Mouse (Mus musculus) bone marrow macrophage, adult 2 months (primary cell): ENCODE measurements around the gene Strbp. TPM values are rescaled to one million over a fixed set of nuclear protein-coding genes. Genes with fewer than 3 reads are reported as not detected.

Experiments
- H3K27ac ChIP-seq: 2 replicates; pipeline ENCODE4 v1.5.1; 2012; ENCODE audit warnings: low read depth, low read length; ENCODE audit not compliant: insufficient read depth
- H3K4me1 ChIP-seq: 2 replicates; pipeline ENCODE4 v1.6.1; 2012; ENCODE audit warnings: low read length; ENCODE audit not compliant: control insufficient read depth, insufficient read depth
- H3K4me3 ChIP-seq: 2 replicates; pipeline ENCODE4 v1.5.1; 2012; ENCODE audit warnings: mild to moderate bottlenecking, low read length, moderate library complexity; ENCODE audit not compliant: insufficient read depth
- CTCF ChIP-seq: IDR thresholded peaks from 2 replicates; pipeline ENCODE4 v1.5.1; 2012; ENCODE audit warnings: low read depth, mild to moderate bottlenecking, low read length, moderate library complexity
- POLR2A ChIP-seq: IDR thresholded peaks from 2 replicates; pipeline ENCODE4 v1.6.1; 2012; ENCODE audit warnings: mild to moderate bottlenecking, low read depth, low read length, borderline replicate concordance
- polyA plus RNA-seq: library from polyadenylated mRNA; stranded (reverse); fragments of >200 nt; gene quantifications from 2 replicates; pipeline ENCODE4 v1.2.4, GENCODE M21; 2012; ENCODE audit not compliant: missing spikeins, insufficient read depth, insufficient read length

Gene Strbp
- polyA plus RNA-seq, 1 experiment = 6.0 TPM

DNA sequence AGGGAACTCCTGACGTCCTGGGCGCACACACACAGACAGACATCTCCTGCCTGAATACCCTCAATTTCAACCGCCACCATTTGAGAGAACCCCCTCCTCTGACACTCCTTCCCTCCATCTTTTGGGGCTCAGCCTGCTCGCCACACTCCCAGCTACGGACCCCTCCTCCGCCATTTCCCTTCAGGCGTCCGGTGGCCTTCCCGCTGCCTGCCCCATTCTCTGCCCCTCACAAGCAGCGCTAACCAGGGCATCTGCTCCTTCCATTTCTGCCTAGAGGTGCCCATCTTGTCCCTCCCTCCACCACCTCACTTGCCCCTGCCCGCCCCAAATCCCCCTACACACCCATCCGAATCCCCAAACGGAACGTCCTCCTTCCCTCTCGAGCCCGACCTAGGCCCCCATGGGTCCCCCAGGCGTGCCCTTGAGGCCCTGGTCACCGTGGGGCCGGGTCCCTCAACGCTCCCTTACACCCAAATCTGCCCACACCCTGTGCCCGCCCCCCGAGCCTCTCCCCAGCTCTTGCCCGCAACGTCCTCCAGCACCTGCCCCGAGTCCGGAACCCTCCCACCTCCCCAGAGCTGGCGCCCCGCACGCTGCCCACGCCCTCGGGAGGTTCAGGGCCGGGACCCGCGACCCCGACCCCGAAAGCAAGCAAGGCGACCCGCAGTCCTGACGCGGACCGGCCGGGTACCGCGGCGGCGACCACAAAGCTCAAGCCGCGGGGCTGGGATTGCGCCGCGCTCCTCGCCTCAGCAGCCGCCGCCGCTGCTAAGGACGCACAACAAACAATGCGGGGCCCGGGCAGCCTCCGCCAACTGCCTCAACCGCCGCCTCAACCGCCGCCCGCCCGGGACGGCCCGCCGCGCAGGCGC is 1.1 kb downstream of the Strbp start:
- Histone ChIP-seq H3K27ac (no peak overlapping the region), H3K4me3 (peak overlapping the region; percentile 95), H3K4me1 (no peaks in the 10 kb centered on the region)
- TF ChIP-seq POLR2A (no peak), CTCF (no peak)

DNA sequence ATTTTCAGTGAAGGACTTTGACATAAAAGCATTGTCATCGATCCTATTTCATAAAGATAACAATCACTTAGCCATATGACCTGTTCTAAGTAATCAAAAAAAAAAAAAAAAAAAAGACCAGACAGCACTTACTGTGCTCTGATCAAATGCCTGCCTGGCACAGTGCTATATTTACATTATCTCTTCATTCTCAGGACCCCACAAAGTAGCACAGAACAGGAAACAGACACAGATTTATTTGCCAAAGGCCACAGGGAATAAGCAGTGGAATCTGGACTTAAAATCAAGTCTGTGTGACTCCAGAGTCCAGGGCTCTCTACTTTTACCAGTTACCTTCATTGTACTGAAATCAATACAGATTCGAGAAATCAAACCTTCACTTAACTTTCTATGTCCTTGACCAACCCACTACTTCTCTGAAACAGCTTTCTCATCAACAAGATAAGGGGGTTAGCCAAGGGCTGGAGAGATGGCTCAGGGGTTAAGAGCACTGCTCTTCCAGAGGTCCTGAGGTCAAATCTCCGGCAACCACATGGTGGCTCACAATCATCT is 14.5 kb downstream of the Strbp start:
- no peaks in the 10 kb centered on the region for H3K4me1 ChIP-seq
- H3K27ac ChIP-seq = no peak overlapping the region
- TF ChIP-seq CTCF = no peak
- TF ChIP-seq POLR2A = no peak
- H3K4me3 ChIP-seq = no peak overlapping the region

DNA sequence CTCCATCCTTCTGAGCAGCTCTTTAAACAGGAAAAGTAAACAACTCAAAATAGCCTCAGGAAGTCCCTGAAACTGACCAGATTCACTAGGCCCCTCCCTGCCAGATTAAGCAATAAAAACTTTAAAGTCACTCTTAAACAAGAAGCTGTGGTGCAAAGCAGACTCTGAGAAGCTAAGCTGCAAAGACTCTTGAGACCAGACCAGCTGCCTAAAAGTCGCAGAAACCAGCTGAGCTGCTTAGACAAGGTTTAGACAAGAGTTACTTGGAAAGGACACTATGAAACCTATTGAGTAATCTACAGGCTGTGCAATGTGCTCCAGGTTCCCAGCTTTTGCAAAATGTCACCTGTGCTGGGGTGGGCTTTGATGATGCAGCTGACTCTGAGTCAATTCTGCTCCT is 16.6 kb downstream of the Strbp start:
- no peak overlapping the region for H3K27ac ChIP-seq
- H3K4me1 ChIP-seq = no peaks in the 10 kb centered on the region
- TF ChIP-seq CTCF = no peak
- no peak for TF ChIP-seq POLR2A
- H3K4me3 ChIP-seq = no peak overlapping the region

DNA sequence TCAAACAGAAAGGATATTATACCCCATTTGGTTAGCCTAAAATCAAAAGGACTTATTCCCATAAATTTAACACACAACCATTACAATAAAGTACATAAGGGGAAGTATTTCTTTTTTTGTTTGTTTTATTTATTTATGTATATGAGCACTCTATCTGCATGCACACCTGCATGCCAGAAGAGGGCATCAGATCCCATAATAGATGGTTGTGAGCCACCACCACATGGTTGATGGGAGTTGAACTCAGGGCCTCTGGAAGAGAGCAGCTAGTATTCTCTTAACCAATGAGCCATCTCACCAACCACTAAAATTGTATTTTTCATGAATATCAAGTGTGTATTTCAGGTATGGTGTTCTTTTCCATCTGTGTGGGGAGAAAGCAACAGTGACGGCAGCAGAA is 18.8 kb downstream of the Strbp start:
- no peaks in the 10 kb centered on the region for H3K4me1 ChIP-seq
- TF ChIP-seq POLR2A = no peak
- no peak for TF ChIP-seq CTCF
- no peak overlapping the region for H3K4me3 ChIP-seq
- H3K27ac ChIP-seq = no peak overlapping the region

DNA sequence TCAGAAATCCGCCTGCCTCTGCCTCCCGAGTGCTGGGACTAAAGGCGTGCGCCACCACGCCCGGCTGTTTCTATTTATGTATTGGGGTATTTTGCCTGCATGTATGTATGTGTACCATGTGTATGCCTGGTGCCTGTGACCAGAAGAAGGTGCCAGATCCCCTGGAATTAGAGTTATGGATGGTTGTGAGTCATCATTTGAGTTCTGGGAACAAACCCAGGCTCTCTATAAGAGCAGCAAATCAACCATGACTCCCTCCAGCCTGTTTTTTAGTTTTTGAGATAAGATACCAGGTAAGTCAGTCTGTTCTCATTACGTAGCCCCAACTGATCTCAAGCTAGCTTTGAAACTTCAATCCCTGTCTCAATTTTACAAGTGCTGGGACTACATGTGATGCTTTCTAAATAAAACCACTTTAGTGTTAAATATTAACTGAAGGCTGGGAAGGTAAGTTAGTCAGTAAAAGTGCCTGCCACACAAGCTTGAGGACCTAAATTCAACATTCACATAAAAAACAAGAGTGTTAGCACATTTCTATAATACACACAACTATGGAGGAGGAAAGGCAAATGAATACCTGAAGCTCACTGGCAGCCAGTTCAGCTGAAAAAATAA is 21.4 kb downstream of the Strbp start:
- H3K4me1 ChIP-seq = no peaks in the 10 kb centered on the region
- no peak overlapping the region for H3K4me3 ChIP-seq
- TF ChIP-seq POLR2A = no peak
- no peak for TF ChIP-seq CTCF
- H3K27ac ChIP-seq = no peak overlapping the region

DNA sequence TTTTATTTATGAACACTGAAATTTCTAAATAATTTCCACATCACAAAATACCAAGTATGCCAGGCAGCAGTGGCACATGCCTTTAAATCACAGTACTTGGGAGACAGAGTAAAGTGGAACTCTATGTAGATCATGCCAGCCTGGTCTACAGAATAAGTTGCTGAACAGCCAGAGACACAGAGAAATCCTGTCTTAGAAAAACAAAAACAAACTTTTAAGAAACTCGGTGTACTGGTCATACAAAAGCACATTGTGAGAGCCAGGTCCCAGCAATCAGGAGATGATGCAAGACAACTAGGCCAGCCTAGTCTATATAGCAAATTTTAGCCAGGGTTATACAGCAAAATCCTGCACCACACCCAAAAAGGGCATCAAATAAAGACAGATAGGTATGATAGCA is 52.6 kb downstream of the Strbp start:
- no peak for TF ChIP-seq CTCF
- TF ChIP-seq POLR2A = no peak
- H3K4me1 ChIP-seq = no peaks in the 10 kb centered on the region
- no peak overlapping the region for H3K4me3 ChIP-seq
- H3K27ac ChIP-seq = no peak overlapping the region

DNA sequence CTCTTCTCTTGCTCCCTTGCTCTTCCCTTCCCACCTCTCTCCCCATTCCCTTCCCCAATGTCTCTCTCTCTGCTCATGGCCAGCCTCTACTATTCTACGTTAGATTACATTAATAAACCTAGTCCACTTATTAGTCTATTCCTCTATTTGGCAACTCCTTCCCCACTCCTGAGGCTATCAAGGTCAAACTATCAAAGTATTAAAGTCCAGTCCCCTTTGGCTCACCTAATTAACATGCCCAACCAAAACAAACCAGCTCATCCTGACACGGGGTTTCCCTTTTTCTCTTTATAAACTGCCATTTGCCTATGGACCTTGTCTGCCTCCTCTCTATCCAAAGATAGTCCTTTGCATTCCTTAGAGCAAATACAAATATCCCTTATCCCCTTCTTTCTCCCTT is 54.1 kb downstream of the Strbp start:
- Histone ChIP-seq H3K27ac (no peak overlapping the region), H3K4me3 (no peak overlapping the region), H3K4me1 (no peaks in the 10 kb centered on the region)
- no peak for TF ChIP-seq POLR2A
- no peak for TF ChIP-seq CTCF

DNA sequence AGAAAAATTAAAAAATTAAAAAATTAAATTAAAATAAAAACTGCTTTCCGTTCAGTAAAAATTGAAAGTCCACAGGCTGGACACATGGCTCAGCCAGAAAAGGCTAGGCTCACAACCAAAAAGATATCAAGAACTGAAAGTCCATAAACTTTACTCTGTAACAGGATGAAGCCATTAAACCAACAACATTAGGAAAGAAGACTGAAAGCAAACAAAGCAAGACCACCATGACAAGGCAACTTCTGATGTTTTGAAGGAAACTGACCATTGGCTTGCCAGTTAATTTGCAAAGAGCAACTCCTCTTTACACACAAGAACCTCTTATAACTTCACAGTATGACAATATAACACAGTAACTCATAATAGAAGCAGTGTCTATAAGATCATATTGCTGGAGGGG is 54.7 kb downstream of the Strbp start:
- no peak overlapping the region for H3K4me3 ChIP-seq
- no peaks in the 10 kb centered on the region for H3K4me1 ChIP-seq
- TF ChIP-seq CTCF (no peak), POLR2A (no peak)
- no peak overlapping the region for H3K27ac ChIP-seq

DNA sequence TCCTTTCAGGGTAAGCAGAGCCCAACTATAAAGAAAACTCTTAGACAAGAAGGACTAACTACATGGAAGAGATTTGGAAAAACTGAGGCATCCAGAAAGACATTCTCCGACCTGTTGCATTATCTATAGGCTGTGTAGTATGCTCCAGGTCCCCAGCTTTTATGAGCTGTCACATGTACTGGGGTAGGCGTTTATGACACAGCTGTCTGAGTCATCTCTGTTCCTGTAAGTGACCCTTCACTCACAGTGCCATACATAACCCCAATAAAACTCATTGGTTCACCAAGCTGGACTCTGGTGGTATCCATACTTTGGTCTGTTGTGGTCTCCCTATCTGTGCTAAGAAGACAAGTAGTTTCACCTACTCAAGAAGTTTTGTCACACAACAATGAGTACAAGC is 80.3 kb downstream of the Strbp start:
- H3K4me3 ChIP-seq = no peak overlapping the region
- H3K27ac ChIP-seq = no peak overlapping the region
- no peak for TF ChIP-seq CTCF
- TF ChIP-seq POLR2A = no peak
- no peaks in the 10 kb centered on the region for H3K4me1 ChIP-seq

DNA sequence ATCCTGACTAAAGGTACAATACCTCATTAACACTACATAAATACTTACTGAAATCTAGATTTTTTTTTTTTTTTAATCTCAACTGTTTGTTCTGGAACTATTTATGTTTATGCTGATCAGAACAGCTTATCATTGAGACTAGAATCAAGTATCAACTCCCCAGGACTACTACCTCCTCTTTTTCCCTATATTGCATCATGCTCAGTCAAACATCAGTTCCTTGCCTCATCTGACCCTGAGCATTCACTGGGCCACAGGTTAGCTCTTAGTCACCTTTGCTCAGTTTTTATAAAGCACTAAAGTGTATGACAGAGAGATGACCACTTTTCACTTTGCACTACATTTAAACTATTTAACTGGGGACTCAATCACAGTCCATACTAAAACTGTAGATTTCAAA is 115.7 kb downstream of the Strbp start:
- TF ChIP-seq POLR2A (no peak), CTCF (no peak)
- H3K4me3 ChIP-seq = no peak overlapping the region
- no peaks in the 10 kb centered on the region for H3K4me1 ChIP-seq
- H3K27ac ChIP-seq = no peak overlapping the region
